Mouse (Mus musculus) bone marrow macrophage, adult 2 months (primary cell): Measurements from ENCODE around the gene Arhgef7. TPM values are rescaled to one million over a fixed set of nuclear protein-coding genes. Genes with fewer than 3 reads are reported as not detected.

ENCODE experiments used
- H3K27ac ChIP-seq: 2 replicates; pipeline ENCODE4 v1.5.1; 2012; ENCODE audit warnings: low read depth, low read length; ENCODE audit not compliant: insufficient read depth
- H3K4me1 ChIP-seq: 2 replicates; pipeline ENCODE4 v1.6.1; 2012; ENCODE audit warnings: low read length; ENCODE audit not compliant: control insufficient read depth, insufficient read depth
- H3K4me3 ChIP-seq: 2 replicates; pipeline ENCODE4 v1.5.1; 2012; ENCODE audit warnings: mild to moderate bottlenecking, low read length, moderate library complexity; ENCODE audit not compliant: insufficient read depth
- CTCF ChIP-seq: IDR thresholded peaks from 2 replicates; pipeline ENCODE4 v1.5.1; 2012; ENCODE audit warnings: low read depth, mild to moderate bottlenecking, low read length, moderate library complexity
- POLR2A ChIP-seq: IDR thresholded peaks from 2 replicates; pipeline ENCODE4 v1.6.1; 2012; ENCODE audit warnings: mild to moderate bottlenecking, low read depth, low read length, borderline replicate concordance
- polyA plus RNA-seq: library from polyadenylated mRNA; stranded (reverse); fragments of >200 nt; gene quantifications from 2 replicates; pipeline ENCODE4 v1.2.4, GENCODE M21; 2012; ENCODE audit not compliant: missing spikeins, insufficient read depth, insufficient read length

The Arhgef7 gene
- polyA plus RNA-seq, 1 experiment = 59.8 TPM

GRCm38 (mm10) chr8:11830214-11831046 is 102.9 kb downstream of the Arhgef7 start:
- Histone ChIP-seq H3K27ac (no peak overlapping the region), H3K4me3 (no peak overlapping the region), H3K4me1 (no peaks in the 10 kb centered on the region)
- no peak for TF ChIP-seq POLR2A
- TF ChIP-seq CTCF = no peak

DNA sequence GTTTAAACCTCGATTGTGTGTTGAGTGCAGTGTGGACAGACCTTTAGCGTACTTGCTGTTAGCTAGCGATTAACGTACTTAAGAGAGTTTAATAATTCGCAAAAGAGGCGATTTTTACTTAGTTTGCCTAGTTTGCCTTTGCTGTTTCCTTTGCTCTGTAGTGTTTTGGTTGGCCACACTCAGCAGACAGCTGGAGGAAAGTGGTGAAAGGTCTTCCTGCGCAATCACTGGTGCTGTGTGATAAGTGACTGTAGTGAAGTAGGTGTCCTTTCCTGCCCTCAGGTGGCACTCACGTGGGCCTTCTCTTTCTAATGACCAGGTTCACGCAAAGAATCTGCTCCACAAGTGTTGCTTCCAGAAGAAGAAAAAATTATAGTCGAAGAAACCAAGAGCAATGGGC is 103.7 kb downstream of the Arhgef7 start:
- Histone ChIP-seq H3K27ac (no peak overlapping the region), H3K4me3 (no peak overlapping the region), H3K4me1 (no peaks in the 10 kb centered on the region)
- no peak for TF ChIP-seq CTCF
- TF ChIP-seq POLR2A = no peak

DNA sequence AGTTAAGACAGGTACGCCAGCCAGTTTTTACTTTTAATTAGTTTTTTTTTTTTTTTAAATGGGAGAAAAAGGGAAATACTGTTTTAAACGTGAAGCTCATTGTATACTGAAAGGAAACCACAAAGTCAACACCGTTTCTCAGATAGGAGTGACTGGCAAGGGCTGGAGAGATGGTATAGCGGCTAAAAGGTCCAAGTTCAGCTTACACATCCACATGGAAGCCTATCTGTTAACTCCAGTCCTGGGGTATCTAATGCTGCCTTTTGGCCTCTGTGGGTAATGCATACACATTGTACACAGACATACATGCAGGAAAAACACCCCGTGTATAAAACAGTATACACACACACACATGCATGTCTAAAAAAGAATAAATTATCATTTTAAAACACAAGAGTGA is 104.4 kb downstream of the Arhgef7 start:
- Histone ChIP-seq H3K4me3 (no peak overlapping the region), H3K27ac (no peak overlapping the region), H3K4me1 (no peaks in the 10 kb centered on the region)
- TF ChIP-seq CTCF = no peak
- TF ChIP-seq POLR2A = no peak

GRCm38 (mm10) chr8:11833157-11833556 is 105.6 kb downstream of the Arhgef7 start:
- no peak for TF ChIP-seq POLR2A
- no peak overlapping the region for H3K27ac ChIP-seq
- no peak overlapping the region for H3K4me3 ChIP-seq
- H3K4me1 ChIP-seq = no peaks in the 10 kb centered on the region

GRCm38 (mm10) chr8:11834200-11834599 is 106.7 kb downstream of the Arhgef7 start:
- H3K4me3 ChIP-seq = no peak overlapping the region
- no peak for TF ChIP-seq CTCF
- TF ChIP-seq POLR2A = no peak
- H3K4me1 ChIP-seq = no peaks in the 10 kb centered on the region
- H3K27ac ChIP-seq = no peak overlapping the region

DNA sequence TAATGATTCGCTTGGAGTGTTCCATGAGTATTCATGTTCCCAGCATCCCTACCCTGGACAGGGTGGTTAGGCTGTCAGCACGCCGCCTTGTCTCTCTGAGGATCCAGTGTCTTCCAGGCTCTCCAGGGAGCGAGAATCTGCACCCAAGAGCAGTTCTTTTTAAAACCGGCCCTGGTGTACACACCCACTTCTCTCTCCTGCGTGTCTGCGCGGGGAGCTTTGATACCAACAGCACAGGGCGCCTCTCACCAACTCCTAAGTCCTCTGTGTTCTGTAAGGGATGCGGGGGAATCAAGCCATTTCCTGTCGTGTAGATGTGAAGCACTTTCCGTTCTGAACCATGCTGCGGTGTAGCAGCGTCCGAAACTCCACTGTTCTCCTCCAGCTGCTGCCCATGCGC is 107.2 kb downstream of the Arhgef7 start:
- TF ChIP-seq CTCF = no peak
- no peak for TF ChIP-seq POLR2A
- H3K4me1 ChIP-seq = no peaks in the 10 kb centered on the region
- no peak overlapping the region for H3K27ac ChIP-seq
- H3K4me3 ChIP-seq = no peak overlapping the region

DNA sequence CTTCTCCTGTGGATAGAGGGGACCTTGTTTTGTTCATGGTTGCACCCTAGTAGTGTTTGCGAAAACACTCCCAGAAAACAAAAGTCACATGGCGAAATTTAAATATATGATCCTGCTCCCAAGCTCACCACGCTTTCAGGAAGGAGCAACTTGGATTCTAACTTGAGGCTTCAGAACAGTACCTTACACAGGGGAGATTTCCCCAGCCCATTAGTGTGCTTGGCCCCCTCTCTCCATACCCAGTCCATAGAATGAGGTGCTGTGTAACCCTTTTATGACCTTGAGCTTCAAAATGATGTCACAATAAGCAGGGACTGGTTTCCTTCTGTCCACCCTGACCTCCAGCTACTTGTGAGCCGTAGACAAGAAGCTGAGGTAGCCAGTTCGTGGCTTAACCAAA is 112.7 kb downstream of the Arhgef7 start, which contains the start of gene Tex29:
TSS of gene Tex29 (plus strand) at position 301 of the 400 bp plus-strand sequence.
- no peak within 1 kb of the TSS for H3K4me3 ChIP-seq
- H3K4me1 ChIP-seq = no peaks in the 10 kb centered on the region
- H3K27ac ChIP-seq = no peak within 1 kb of the TSS
- TF ChIP-seq CTCF (no peak), POLR2A (no peak)

DNA sequence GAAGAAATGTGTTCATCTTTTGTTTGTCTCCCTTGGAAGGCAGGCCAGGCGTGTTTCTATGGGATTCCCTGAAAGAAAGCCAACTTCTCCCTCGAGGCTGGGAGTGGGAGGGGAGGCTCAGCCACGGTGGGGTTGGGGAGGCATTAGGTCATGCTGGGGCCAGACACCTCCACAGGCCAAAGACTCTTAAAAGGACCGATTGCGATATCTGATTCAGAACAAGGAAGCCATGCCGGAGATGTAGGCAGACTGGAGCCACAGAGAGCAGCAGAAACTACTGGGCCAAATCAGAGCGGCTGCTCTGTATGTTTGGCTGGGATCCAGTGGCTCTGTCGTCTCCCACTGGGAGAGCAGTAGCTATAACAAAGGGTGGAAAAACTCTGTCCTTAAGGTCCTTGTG is 114.0 kb downstream of the Arhgef7 start:
- no peak overlapping the region for H3K4me3 ChIP-seq
- TF ChIP-seq CTCF (no peak), POLR2A (no peak)
- H3K4me1 ChIP-seq = no peaks in the 10 kb centered on the region
- H3K27ac ChIP-seq = no peak overlapping the region

DNA sequence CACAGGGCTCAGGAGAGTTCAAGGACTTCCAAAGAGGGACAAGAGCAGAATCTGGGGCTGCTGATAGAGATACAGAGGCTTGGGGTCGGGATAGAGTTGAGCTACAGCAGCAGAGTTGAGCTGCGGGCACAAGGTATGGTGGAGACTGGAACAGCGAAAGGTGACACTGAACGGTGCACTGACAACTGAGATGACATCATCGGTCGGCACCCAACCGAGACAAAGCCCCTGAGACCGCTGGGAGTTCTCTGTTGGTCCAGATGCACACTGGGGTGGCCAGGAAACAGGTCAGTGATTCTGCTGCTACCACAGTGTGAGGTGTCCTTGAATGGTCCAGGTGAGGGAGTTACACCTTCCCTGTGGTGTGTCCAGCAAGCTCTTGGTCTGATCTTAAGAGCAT is 115.2 kb downstream of the Arhgef7 start:
- Histone ChIP-seq H3K4me1 (no peaks in the 10 kb centered on the region), H3K27ac (no peak overlapping the region), H3K4me3 (no peak overlapping the region)
- TF ChIP-seq POLR2A (no peak), CTCF (no peak)

- Histone ChIP-seq H3K4me3 (no peak overlapping the region), H3K4me1 (no peaks in the 10 kb centered on the region), H3K27ac (no peak overlapping the region)
- TF ChIP-seq CTCF (no peak), POLR2A (no peak)
Observed at GRCm38 (mm10) chr8:11843677-11844315, 116.3 kb downstream of the Arhgef7 start.

- TF ChIP-seq POLR2A (no peak), CTCF (no peak)
- H3K4me3 ChIP-seq = no peak overlapping the region
- no peak overlapping the region for H3K27ac ChIP-seq
- H3K4me1 ChIP-seq = no peaks in the 10 kb centered on the region
Observed at GRCm38 (mm10) chr8:11844316-11844685, 116.8 kb downstream of the Arhgef7 start.
